Mouse (Mus musculus) c-Kit-positive CD71-positive TER-119-negative erythroid progenitor cells, embryonic 14.5 days (primary cell): ENCODE data around the gene Prrt1.

ENCODE experiments used
- DNase-seq: peaks from one replicate; pipeline ENCODE4 v3.0.0-alpha.2; 2013; ENCODE audit warnings: low read depth

Prrt1 gene

DNA sequence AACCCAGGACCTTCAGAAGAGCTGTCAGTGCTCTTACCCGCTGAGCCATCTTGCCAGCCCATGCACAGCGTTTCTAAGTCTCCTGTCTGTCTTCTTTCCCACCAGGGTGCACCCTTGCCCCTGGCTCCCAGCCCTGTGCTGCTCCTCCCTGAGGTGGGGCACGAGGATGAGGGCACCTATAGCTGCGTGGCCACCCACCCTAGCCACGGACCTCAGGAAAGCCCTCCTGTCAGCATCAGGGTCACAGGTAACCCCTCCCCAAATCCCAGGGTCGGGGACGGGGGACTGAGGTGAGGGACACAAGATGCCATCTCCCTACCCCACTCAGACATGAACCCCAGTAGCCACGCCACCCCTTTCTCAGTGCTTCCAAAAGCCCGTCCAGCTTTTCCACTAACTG, 29.4 kb upstream of the Prrt1 start:
- no peak for DNase-seq

DNA sequence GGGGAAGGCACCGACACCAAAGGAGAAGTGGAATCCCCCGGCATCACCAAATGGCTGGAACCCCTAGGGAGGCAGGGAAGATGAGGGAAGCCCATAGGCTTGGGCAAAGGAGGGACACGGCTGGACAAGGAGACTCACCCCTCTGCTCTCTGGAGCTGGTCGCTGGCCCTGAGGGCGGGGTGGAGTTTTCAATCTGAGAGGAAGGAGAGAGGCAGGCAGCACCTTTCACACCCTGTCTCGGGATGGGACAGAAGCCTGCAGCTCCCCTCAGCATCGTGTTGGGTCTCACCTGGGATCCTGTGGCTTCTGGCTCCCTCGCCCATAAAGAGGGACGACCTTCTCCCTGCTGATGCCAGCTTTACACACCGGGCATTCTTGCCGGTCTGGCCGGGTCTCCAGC, 27.5 kb upstream of the Prrt1 start:
- DNase-seq = no peak

DNA sequence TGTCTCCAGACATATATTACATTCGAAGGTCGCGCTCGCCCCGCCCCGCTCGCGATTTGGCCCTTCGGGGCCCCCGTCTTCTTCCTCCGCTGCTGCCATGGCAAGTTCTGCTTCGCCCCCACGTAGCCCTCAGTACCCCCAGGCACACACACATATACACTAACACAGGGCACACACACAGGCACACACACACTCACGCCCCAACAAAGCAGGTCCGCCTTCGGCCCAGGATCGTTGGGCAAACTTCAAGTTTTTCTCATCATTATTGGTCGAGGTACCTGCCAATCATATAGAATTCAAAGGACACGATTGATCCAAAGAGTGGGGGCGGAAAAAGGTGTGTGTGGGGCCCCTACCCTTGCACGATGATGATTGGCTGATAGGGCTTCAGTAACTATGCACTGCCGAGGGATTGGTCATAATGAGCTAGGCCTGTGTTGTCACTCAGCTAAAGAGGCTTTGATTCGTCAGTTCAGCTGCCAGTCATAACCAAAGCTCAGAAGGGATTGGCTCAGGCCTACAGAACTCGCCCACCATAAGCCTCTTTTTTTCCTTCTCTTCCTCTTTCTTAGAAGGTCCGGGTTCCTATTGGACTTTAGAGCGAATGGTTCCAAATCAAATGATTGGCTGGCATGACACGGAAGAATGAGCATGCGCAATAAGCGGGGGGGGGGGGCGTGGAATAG, 25.8 kb upstream of the Prrt1 start, which contains the start of gene Rnf5:
Rnf5 (minus strand) TSS at position 316 of the 686 bp plus-strand sequence.
- peak; percentile 100 for DNase-seq

DNA sequence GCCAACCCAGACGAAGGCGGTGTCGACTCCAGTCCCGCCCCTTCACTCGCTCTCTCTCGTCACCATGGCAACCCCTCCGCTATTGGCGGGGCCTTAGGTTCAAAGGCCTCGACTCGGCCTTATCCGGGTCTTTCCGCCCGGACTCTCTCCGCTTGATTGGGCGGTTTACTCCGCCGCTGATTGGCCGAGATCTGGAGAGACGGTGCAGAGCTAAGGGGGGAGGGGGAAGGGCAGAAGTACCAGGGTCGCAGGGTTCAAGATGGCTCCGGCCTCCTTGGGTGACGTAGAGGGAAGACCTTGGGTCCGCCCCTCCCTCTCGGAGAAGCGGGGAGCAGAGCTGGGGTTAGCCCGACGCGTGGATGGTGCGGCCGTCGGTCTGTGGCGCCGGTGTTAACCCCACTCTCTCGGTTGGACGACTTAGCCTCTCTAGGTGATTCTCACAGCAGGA, 25.2 kb upstream of the Prrt1 start, which contains the start of gene Agpat1:
Agpat1 (plus strand) TSS at position 202 of the 448 bp plus-strand sequence.
- peak; percentile 98 for DNase-seq

DNA sequence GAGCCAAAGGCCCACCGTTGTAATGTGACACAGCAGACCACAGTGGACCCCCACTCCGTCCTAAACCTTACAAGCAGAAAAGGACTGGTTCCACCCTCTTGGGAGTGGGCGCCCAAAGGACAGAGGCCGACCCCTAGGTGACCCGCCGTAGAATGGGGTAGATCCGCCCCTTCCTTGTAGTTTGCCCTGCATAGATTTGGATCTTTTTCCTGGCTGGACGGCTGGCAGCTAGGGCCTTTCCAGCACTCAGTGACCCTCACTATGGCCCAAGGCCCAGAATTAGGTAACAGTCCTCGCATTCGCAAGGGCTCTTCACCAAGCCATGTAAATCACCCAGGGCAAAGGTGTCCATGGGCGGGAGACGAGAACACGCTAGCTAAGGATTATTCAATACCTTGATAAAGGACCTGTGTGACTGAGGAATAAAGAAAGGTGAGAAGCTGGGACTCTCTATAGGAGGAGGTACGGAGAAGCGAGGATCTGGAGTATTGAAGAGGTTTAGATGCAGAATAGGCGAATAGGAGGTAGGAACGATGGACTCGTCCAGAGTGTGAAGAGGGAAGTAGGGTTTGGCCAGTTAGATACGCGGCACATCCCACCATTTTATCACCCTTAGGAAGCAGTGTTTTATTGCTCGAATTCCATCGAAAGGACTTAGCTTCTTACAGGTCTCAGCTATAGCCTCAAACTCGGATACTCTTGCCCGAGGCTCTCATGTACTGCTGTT, 24.7 kb upstream of the Prrt1 start:
- DNase-seq = no peak

DNA sequence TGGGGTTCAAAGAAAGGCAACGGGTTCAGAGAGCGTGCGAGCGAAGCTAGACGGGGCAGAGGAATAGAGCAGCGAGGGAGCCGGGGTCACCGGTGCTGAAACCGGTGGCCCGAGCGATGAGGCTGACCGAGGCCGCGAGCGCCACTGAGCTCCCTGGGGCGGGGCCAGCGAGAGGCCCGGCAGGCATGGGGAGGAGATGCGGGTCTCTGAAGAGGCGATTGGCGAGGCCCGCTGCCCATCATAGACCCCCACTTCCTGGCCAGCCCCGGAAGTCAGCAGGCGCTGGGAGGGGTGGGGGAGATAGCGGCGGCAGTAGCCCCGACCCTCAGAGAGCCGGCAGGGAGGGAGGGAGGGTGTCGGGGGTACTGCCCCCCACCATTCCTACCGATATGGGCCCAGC, 23.7 kb upstream of the Prrt1 start:
- peak; percentile 86 for DNase-seq

DNA sequence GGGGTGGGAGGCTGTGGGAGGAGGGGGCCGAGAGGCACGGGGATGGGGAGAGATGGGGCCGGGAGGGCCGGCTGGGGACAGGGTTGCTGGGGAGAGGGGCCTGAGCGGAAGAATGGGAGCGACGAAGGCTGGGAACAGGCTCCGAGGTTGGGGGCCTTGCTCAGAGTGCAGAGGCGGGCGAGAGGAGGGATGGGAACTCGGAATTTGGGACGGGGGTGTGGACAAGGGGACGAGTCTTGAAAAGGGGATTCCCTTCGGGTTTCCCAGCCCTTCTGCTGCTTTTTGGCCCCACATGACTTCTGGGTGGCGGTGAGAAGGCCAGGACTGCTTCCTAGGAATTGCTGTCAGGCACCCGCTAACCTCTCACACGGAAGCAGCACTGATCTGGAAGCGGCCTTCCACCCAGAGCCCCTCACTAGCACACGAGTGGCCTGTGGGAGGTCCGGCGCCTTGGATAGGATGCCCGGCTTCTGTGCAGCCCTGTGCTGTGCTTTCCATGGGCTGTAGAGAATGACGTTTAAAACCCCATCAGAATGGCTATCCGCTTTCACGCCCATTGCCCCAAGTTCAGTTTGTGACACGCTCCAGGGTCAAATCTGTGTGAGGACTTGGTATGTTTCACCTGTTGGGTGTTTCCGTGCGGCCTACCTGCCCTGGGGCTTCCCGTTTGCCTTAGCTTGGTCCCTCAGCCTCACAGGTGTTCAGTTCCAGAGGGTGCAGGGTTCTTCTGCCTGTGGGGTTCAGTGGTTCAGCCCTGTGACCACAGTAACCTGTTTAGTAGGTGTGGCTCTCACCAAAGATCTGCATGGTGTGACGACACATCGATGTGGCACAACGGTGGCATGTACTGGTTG, 22.9 kb upstream of the Prrt1 start:
- DNase-seq = no peak

DNA sequence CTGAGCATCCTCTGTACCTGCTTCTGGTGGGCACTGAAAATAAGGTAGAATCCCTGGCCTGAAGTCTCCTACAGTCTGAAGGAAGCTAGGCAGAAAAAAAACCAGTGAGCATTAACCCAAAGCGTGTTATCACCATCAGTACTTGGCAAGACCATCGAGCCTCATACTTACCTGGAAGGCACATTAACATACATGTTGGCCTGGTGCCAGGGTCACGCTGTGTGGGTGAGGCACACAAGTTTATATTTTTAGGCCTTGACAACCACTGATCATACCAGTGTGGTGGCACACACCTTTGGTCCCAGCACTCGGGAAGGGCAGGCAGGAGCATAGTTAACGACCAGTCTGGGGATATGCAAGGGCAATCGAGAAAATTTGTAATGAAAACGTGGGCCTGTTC, 21.3 kb upstream of the Prrt1 start:
- no peak for DNase-seq

DNA sequence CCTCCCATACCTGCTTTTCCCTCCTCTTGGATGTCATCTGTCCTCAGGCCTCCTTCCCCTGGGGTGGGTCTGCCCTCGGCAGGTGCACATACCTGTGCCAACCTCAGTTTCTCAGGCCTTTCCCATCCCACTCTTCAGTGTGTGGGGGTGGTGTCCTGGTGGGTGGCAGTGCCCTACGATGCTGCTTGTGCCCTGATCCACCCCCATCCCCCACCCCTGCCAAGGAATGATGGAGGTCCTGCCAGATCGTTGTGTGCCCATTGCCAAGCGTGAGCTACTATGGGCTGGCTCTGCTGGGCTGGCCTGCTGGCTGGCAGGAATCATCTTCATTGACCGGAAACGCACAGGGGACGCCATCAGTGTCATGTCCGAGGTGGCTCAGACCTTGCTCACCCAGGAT, 18.3 kb upstream of the Prrt1 start:
- DNase-seq = no peak

DNA sequence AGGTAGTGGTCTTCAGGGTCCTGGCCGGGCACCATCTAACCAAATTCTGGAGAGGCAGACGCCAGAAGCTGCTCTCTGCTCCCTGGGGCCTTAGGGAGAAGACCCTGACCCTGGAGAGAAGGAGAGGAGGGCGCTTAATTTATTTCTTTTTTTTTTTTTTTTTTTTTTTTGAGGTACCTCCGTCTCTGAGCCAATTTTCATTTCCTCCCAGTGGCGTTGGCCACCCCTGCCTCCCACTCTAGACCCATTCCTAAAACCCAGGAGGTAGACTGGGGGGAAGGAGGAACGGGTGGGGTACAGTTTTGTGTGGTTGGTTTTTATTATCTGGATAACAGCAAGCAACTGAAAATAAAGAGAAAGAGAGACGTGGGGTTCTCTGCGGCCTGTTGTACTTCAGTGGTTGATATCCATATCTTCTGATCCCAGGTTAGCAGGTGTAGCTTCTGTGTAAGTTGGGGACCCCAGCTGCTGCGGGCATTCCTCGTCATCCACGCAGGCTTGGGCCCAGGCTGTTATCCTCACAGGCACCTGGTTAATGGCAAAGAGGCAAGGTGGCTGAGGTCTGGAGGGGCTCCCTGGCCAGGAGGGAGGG, 16.2 kb upstream of the Prrt1 start:
- no peak for DNase-seq

DNA sequence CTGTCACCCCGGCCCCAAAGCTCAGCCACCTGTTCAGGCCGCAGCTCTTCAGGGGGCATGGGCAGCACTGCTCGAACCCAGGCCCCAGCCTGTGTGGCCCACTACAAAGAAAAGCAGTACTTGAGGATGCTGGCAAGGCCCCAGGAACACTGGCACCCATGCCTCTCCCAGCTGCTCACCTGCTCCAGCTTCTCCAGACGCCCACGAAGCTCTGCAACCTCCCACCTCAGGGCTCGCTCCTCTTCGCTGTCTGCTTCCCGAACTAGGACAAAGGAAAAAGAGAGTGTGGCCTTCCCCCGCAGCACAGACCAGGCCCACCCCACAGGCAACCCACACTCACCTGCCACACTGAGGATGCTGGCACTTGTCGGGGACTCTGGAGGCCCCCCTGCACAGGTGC, 15.5 kb upstream of the Prrt1 start:
- DNase-seq = no peak

DNA sequence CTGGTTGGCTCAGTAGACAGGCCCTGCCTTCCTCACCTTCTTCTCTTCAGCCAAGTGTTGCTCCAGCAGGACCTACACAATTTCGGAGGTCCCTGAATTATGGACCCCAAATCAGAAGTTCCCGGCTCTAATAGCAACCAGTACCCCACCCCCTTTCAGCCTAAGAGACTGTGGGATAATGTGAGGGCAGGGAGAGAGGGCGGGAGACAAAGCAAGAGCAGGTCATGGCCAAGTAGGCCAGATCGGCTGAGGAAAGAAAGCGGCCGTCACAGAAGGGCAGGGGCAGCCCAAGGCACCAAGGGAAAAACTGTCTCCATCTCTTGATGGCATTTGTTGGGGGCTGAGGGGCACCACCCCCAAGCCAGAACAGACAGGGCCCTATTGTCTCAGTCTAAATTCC, 13.5 kb upstream of the Prrt1 start, which contains the start of gene Egfl8:
Egfl8 (minus strand) TSS at position 101 of the 400 bp plus-strand sequence.
- no peak for DNase-seq

DNA sequence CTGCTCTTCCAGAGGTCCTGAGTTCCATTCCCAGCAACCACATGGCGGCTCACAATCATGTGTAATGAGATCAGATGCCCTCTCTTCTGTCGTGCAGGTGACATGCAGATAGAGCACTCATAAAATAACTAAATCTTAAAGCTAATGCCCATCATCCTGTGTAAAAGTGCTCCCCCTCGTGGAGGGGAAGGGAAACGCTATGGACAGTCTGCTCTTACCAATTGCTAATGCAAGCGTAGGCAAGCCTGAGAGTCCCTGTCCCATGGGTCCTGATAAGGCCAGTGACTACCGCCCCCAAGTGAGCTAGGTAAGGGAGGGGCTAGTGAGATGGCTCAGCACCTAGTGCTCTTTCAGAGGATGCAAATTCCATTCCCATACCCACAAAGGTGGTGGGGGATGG, 10.3 kb upstream of the Prrt1 start:
- peak; percentile 87 for DNase-seq

DNA sequence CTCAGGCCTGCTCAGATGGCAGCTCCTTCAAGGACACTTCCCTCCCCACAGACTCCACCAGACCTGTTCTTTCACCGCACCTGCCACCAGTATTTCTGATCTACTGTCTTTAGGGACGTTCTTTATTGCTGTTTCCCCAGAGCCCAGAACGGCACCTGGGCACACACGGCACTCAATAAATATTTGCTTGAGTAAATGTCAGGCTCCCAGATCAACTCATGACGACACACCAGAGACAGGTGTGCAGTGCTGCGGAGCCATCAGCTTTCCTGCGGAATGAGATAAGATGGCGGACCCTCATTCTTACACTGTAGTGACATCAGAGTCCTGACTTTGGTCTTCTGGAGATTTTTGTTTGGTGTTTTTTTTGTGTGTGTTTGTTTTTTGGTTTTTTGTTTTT, 8.3 kb upstream of the Prrt1 start:
- DNase-seq = no peak

DNA sequence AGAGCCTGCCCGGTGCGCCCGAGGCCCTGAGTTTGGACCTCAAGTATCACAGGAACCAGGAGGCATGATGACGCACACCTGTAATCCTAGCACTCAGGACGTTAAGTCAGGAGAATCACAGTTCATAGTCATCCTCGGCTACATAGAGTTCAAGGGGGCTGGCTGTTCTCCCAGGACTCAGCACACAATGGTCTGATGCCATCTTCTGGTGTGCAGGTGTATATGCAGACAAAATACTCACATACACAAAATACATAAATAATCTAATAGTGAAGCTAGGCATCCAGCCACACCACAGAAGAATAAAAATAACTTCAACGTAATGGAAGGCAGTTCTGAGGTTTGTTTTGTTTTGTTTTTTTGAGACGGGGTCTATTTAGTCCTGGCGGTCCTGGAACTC, 6.2 kb upstream of the Prrt1 start:
- DNase-seq = no peak

DNA sequence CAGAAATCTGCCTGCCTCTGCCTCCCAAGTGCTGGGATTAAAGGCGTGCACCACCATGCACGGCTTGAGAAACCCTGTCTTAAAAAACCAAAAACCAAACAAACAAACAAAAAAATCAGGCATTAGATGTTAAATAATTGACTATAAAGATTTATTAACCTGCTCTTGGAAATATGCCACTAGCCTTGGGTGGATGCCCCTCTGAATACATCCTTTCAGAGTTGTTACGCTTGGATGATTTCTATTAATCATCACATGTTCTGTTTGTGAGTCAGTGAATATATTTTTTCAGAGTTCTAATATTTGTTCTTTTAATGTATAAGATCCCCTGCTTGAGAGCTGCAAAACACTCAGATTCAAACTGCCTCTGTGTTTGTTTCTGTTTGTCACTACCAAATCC, 4.4 kb upstream of the Prrt1 start:
- DNase-seq = no peak

DNA sequence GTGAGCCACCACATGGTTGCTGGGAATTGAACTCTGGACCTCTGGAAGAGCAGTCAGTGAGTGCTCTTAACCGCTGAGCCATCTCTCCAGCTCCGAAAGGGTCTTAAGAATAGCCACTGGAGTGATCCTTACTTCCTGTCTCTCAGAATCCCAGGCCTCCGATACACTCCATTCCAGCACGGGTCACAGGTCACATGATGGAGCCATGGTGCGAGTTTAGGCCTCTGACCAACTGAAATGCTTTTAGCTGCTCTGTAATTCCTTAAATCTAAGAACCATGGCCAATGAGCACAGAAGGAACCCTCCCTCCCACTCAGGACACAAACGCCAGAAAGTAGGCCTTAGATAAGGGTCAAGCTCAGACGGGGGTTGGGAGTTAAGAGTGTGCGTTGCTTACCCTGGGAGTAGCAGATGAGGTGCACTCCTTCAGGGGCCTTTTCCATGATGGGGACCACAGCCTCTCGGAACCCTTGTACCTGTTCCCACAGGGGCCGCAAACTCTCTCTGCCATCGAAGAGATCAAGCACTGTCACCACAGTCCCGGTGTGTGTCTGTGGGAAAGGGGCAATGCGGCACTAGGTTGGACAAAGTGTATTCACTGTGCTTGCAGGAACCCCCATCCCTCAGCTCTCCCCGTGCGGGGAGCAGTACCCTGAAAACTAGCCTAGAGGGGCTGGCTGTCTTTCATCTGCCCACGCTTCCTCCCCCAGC, 3.1 kb upstream of the Prrt1 start:
- no peak for DNase-seq

DNA sequence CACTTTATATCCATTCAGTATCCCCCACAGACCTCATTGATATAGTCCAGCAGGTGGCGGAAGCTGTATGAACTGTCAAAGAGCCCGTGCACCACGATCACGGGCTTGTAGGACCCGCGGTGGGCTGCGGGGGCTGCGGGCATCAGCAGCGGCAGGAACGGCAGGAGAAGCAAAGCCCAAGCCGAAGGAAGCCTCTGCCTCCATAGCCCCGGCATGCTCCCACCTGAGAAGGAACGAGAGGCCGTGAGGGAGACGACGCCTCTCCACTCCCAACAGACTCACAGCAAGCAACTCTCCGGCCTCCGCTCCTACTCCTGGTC, 2.6 kb upstream of the Prrt1 start:
- DNase-seq = no peak

DNA sequence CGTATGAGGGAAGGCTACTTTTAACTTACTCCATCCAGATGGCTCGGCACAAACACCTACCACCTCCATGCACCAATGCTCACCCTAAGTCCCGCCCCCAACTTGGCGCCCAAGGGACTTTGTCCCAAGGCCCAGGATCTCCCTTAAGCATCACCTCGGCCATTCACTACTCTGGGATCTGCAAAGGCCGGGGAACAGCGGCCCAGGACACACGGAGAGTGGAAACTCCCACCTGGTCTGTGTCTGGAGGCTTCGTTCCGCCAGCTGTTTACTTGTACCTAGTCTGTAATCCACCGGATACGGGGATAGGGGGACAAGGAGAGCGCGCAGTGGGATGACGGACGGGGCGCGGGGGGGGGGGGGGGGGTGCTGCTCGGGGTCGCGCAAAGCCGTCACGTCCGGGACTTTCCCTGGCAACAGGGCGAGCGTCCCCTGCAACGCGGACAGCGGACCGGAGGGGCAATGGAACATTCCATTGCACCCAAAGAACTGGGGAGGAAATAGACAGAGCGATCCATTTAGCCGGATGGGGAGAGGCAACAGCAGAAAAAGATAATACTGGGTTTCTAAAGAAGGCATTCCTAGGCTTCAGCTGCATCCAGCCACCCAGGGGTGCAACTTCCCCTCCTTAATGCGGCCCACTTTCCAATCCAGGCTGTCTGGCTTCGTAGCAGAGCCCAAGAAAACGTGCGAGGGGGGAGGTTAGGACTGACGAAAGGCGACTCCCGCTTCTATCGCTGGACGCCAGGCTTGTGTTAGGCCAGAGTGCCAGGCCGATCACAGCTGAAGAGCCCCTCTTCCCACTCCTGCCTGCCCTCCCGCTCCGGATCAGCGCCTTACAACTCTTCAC, 2.0 kb upstream of the Prrt1 start:
- DNase-seq = no peak

DNA sequence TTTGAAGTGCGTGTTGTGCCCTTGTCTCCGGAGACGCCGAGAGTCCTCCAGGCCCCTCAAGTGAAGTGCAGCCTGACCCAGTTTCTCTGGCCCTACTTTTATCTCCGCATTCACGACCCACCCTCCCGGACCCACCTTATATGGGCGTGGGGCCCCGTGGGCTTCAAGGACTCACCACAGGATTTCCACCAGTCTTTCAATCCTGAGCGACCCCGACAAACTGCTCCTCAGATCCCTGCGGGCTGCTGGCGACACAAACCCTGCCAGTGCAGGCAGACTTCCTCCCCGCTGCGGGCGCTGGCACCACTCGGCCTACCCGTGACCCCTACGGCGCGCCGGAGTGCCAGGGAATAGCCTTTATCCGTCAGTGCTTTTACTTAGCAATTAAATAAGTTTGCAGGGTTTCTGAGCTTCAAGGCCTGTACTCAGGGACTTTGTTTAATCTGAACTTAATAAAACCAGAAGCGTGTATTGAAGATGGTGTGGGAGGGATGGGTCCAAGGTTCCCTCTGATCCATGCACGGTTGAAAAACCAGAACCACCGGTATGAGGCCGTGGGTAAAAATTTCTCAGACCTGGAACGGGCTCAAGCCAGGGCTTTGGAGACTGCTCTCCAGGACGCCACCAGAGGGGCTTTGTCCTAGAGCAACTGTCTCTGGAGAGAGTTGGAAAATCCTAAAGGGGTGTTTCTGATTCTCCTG, 1.2 kb upstream of the Prrt1 start, which contains the start of gene Ppt2:
Ppt2 (minus strand) TSS at position 568 of the 701 bp plus-strand sequence.
- no peak for DNase-seq
